Mouse (Mus musculus) embryonic fibroblast, embryonic 13.5 days (primary cell): Measurements from ENCODE around the gene Dnaic2. TPM values are rescaled to one million over a fixed set of nuclear protein-coding genes. Genes with fewer than 3 reads are reported as not detected.

ENCODE experiments used
- H3K27ac ChIP-seq: 2 replicates; pipeline ENCODE4 v1.5.1; 2012; ENCODE audit warnings: low read length, control low read depth, inconsistent platforms; ENCODE audit not compliant: insufficient read depth
- H3K4me1 ChIP-seq: 2 replicates; pipeline ENCODE4 v1.6.1; 2011; ENCODE audit warnings: low read length; ENCODE audit not compliant: control insufficient read depth, insufficient read depth
- H3K4me3 ChIP-seq: 2 replicates; pipeline ENCODE4 v1.5.1; 2011; ENCODE audit warnings: mild to moderate bottlenecking, control low read depth, low read length; ENCODE audit not compliant: insufficient read depth
- CTCF ChIP-seq: IDR thresholded peaks from 2 replicates; pipeline ENCODE4 v1.5.1; 2011; ENCODE audit warnings: mild to moderate bottlenecking, control low read depth, low read length, moderate library complexity, borderline replicate concordance; ENCODE audit not compliant: insufficient read depth
- POLR2A ChIP-seq: IDR thresholded peaks from 2 replicates; pipeline ENCODE4 v1.6.1; 2011; ENCODE audit warnings: low read depth, mild to moderate bottlenecking, control low read depth, low read length, moderate library complexity
- polyA plus RNA-seq: library from polyadenylated mRNA; stranded (reverse); fragments of >200 nt; gene quantifications from 2 replicates; pipeline ENCODE4 v1.2.4, GENCODE M21; 2011; ENCODE audit warnings: low read depth; ENCODE audit not compliant: missing spikeins, insufficient read length

Dnaic2 gene
- polyA plus RNA-seq, 1 experiment, result 0.61 TPM

- no peak for TF ChIP-seq CTCF
- TF ChIP-seq POLR2A, result no peak
- no peak overlapping the region for H3K27ac ChIP-seq
- H3K4me1 ChIP-seq, result no peaks in the 10 kb centered on the region; the same call in 1 of the 2 replicates
- H3K4me3 ChIP-seq, result no peak overlapping the region
Observed at GRCm38 (mm10) chr11:114699511-114699910, 27.7 kb upstream of the Dnaic2 start.

GRCm38 (mm10) chr11:114702311-114702995 is 24.8 kb upstream of the Dnaic2 start:
- Histone ChIP-seq H3K4me3 (no peak overlapping the region), H3K4me1 (no peaks in the 10 kb centered on the region; the same call in 1 of the 2 replicates), H3K27ac (no peak overlapping the region)
- TF ChIP-seq POLR2A, result no peak
- no peak for TF ChIP-seq CTCF

GRCm38 (mm10) chr11:114702996-114703361 is 24.2 kb upstream of the Dnaic2 start:
- Histone ChIP-seq H3K27ac (no peak overlapping the region), H3K4me3 (no peak overlapping the region), H3K4me1 (no peaks in the 10 kb centered on the region; the same call in 1 of the 2 replicates)
- TF ChIP-seq POLR2A (no peak), CTCF (no peak)

GRCm38 (mm10) chr11:114704071-114704913 is 22.9 kb upstream of the Dnaic2 start:
- TF ChIP-seq POLR2A (no peak), CTCF (no peak)
- Histone ChIP-seq H3K4me1 (no peaks in the 10 kb centered on the region; the same call in 1 of the 2 replicates), H3K27ac (no peak overlapping the region), H3K4me3 (no peak overlapping the region)

GRCm38 (mm10) chr11:114706358-114706757 is 20.9 kb upstream of the Dnaic2 start:
- Histone ChIP-seq H3K4me1 (no peaks in the 10 kb centered on the region), H3K27ac (no peak overlapping the region), H3K4me3 (no peak overlapping the region)
- TF ChIP-seq CTCF (no peak), POLR2A (no peak)

GRCm38 (mm10) chr11:114711393-114711792 is 15.8 kb upstream of the Dnaic2 start:
- no peak for TF ChIP-seq CTCF
- TF ChIP-seq POLR2A, result no peak
- no peak overlapping the region for H3K27ac ChIP-seq
- no peaks in the 10 kb centered on the region for H3K4me1 ChIP-seq
- H3K4me3 ChIP-seq, result no peak overlapping the region

GRCm38 (mm10) chr11:114711861-114712260 is 15.3 kb upstream of the Dnaic2 start:
- Histone ChIP-seq H3K4me3 (no peak overlapping the region), H3K27ac (no peak overlapping the region), H3K4me1 (no peaks in the 10 kb centered on the region)
- TF ChIP-seq POLR2A (no peak), CTCF (no peak)

GRCm38 (mm10) chr11:114714526-114714925 is 12.7 kb upstream of the Dnaic2 start:
- Histone ChIP-seq H3K4me3 (no peak overlapping the region), H3K27ac (no peak overlapping the region), H3K4me1 (no peaks in the 10 kb centered on the region)
- TF ChIP-seq CTCF (no peak), POLR2A (no peak)

GRCm38 (mm10) chr11:114715531-114715930 is 11.7 kb upstream of the Dnaic2 start:
- no peak for TF ChIP-seq CTCF
- TF ChIP-seq POLR2A, result no peak
- Histone ChIP-seq H3K4me1 (no peaks in the 10 kb centered on the region), H3K4me3 (no peak overlapping the region), H3K27ac (no peak overlapping the region)

GRCm38 (mm10) chr11:114720535-114720934 is 6.7 kb upstream of the Dnaic2 start:
- Histone ChIP-seq H3K4me3 (no peak overlapping the region), H3K4me1 (peaks cover 7% of the 10 kb centered on the region), H3K27ac (no peak overlapping the region)
- no peak for TF ChIP-seq POLR2A
- no peak for TF ChIP-seq CTCF

GRCm38 (mm10) chr11:114722438-114722837 is 4.8 kb upstream of the Dnaic2 start:
- TF ChIP-seq CTCF, result no peak
- TF ChIP-seq POLR2A, result no peak
- Histone ChIP-seq H3K4me3 (no peak overlapping the region), H3K4me1 (peaks cover 13% of the 10 kb centered on the region), H3K27ac (no peak overlapping the region)
